Mouse (Mus musculus): ENCODE measurements around the gene Myo5a.
A peak's percentile ranks its signal among the peaks of the same experiment; 100 is the strongest.

The Myo5a gene

DNA sequence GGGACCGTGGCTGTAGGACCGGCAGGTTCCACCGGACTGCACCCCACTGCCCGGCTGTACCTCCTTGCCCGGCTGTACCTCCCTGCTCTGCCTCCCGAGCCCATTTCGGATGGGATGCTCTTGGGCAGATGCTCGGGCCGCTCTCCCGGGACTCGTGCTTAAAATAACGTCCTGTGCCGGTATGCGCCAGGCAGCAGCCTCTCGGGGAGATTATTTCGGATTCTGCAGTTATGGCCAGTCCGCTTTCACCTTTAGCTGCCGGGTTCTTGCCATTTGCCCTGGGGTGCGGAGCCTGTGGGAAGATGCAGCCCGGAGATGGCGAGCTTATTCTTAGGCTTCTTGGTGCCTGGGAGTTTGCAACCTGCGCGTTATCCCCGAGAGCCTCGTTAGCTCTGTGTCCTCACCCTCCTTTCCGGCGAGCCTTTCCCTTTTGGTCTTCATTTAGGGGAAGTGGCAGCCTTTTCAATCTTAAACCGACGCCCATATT lies 934 bp downstream of the Myo5a start:
- peak; percentile 36 for DNase-seq (ENCODE audit: low spot score)

DNA sequence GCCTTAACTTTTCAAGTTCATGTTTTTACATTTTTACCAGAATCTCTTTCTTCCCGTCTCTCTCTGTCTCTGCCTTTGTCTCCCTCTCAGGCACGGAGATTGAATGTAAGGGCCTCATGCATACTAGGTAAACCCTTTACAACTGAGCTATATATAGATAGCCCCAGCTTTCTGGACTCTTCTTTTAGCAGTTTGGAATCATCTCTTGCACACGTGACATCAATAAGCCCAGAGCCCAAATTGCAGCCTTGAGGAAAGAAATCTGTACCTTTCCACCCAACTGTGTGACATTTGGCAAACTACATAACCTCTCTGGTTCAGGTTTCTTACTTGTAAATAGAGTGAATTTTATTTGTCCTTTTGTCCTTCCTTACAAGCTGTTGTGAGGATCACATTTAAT lies 1.5 kb downstream of the Myo5a start:
- no peak for DNase-seq (ENCODE audit: low spot score)

DNA sequence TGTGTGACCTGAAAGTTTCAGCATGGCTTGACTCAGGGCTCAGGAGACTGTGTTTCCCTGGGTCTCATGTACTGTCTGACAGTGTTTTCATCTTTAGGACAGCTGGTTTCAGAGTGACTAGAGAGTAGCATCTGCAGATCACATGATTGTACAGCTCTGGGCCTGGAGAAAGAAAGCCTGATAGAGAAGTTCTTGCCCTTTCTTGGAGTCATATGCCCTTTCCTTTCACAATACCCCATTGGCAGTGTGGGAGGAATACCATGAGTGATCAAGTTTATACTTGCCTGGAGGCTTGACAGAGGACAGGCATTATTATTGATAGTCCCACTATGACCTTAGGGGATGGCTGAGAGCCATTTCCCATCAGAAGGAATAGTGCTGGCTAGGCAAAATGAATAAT lies 6.4 kb downstream of the Myo5a start:
- DNase-seq (ENCODE audit: low spot score) = no peak

DNA sequence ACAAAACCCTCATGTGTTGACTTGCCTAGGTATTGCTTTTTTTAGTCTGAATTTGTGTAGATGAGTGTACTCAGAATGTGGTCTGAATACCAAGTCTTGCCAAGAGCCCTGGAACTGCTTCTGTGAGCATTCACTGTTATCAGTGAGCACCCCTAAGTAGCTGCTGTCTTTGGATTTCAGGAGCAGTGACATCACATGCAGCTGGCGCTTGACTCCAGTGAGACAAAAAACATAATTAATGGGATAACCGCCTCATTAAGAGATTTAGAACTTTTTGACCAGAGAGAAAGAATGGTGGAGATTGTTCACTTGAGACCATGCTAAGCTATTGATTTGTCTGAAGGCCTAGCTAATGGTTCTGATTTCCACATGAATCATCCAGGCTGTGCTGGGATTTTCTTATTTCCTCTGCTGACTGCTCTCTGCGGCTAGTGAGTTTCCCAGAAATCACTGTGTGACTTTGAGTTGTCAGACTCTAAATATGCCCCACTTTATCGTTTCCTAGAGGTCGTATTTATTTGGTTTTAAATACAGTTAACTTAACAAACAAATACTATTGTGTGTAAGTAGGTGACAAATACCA lies 14.5 kb downstream of the Myo5a start:
- DNase-seq (ENCODE audit: low spot score) = no peak

DNA sequence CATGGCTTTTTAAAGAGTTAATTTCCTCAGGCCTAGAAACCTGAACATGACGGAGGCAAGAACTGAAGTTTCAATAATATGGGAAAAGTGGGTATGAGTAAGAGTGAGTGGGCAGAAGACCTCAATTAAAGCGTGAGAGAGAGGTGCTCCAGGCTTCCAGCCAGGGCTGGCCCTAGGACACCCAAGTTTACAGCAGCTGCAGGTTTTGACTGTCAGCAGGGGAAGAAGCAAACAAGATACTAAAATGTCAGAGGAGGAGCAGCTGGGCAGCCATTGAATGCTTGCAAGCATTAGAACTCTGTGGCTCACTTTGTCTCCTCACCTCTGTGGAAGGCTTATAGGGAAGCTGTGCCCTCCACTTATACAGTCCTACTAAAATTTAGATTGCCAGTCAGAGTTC lies 17.0 kb downstream of the Myo5a start:
- no peak for DNase-seq (ENCODE audit: low spot score)

- no peak for DNase-seq (ENCODE audit: low spot score)
Measured at GRCm38 (mm10) chr9:75089285-75089684, 18.5 kb downstream of the Myo5a start.

DNA sequence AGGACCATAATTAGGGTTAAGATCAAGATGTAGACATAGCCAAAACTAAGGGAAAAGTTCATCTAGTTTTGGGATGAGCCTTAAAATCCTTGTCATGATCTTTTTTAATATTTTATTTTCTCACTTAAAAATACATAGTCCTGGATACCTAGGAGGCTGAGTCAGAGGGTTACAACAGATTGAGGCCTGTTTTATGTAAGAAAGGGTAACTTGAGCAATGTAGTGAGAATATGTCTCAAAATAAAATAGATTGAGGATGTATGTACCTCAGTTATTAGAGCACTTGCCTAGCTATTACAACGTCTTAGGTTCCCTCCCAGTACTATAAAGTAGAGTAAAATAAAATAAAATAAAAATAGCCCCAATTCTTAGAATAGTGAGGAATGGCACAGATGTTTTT lies 21.3 kb downstream of the Myo5a start:
- no peak for DNase-seq (ENCODE audit: low spot score)

- no peak for DNase-seq (ENCODE audit: low spot score)
Measured at GRCm38 (mm10) chr9:75094762-75095161, 23.9 kb downstream of the Myo5a start.

DNA sequence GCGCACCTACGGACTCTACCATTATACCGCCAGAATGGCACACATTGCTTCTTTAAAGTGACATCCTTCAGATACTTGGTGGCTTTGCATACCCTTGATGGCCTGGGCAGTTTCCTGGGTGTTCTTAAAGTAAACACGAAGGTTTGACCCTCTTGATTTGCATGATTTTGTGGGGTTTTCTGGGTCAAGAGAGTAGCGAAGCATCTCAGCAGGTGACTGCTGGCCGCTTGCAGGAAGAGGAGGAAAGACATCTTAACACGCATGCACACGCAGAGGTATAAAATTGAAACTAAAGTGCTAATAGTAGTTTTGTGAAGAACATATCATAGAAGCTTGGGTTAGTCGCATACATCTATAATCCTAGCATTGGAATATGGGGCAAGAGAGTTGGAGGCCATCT lies 28.1 kb downstream of the Myo5a start:
- DNase-seq (ENCODE audit: low spot score) = no peak

GRCm38 (mm10) chr9:75100157-75100781 lies 29.5 kb downstream of the Myo5a start:
- DNase-seq (ENCODE audit: low spot score) = no peak

DNA sequence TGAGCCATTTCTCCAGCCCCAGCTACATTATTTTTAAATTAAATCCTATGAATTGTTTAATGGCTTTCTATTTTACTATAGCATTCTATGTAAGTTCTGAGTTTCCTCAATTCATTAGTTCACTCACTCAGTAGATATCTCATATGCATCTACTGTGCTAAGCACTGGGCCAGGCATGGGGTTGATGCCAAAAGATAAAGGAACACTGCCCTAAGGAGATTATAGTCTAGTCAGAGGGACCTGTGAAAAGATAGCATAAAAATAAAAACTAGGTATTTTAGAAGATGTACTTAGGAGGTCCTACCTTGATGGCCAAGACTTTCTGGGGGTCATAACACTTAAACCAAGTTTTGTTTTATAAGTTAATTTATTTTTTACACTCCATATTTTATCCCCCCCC lies 31.3 kb downstream of the Myo5a start:
- no peak for DNase-seq (ENCODE audit: low spot score)

DNA sequence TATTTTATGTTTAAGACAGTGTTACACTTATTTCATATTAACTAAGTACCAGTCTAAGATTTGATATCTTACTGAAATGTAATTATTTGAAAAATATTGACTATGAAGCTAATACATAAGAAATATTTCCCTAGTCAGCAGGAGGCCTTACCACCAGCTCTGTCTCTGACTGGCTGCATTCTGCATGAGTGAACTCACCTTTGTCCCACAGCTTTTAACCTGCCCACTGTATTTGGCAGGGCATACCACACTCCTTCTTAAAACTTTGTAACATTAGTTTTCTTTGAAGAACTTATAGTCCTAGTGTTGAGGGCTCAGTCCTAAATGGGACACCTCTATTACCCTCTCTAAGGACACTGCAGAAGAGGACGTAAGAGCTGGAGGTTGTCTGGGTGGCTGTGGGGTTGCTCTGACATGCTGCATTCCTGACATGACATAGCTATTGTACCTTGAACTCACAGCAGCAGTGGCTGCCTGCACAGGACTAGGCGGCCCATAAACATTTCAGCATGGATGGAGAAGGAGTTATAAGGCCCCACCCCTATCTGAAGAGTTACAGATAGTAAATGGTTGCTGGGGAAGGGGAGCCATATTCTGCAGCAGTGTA lies 45.9 kb downstream of the Myo5a start:
- DNase-seq (ENCODE audit: low spot score) = no peak

DNA sequence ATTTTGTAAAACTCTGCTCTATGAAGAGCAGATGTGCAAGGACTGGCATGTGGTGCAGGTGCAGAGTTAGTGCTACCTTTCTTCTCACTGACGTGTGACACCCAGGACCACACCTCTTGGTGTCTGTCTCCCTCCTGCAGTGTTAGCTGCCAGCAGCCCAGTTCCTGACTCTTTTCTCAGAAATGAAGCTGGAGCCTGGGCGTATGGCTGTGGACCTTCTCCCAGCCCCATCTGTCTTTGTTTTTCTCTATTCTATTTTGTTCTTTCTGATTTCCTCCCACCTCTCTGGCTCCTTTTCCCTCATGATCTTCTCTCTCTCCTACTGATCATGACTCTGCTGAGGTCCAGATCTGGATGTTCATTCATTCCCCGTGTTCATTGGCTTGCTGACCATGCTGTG lies 50.3 kb downstream of the Myo5a start:
- peak; percentile 14 for DNase-seq (ENCODE audit: low spot score)

DNA sequence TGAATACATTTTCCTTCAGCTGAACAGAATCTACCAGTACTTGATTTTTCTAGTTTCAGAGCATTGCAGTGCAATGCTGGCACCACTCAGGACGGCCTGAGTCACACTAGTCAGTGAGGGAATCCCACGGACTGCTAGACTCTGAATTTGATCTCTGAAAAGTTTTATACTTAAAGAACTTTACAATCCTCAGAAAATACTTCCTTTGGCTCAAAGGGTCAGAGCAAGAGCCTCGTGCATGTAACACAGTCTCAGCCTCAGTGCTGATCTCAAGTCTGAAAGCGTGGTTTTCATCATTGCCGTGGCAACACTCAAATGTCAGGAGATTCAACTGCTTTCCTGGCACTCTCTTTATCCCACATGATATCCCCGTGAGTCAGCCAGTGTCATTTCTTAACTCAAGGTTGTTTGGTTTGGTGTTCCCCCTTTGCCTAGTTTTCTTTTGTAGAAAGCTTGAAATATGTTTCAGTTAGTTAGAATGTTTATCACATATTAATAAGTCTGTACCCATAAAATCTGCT lies 53.4 kb downstream of the Myo5a start:
- no peak for DNase-seq (ENCODE audit: low spot score)

- DNase-seq (ENCODE audit: low spot score) = no peak
Measured at GRCm38 (mm10) chr9:75130553-75130952, 59.7 kb downstream of the Myo5a start.

GRCm38 (mm10) chr9:75146911-75147310 lies 76.1 kb downstream of the Myo5a start:
- DNase-seq (ENCODE audit: low spot score) = no peak

DNA sequence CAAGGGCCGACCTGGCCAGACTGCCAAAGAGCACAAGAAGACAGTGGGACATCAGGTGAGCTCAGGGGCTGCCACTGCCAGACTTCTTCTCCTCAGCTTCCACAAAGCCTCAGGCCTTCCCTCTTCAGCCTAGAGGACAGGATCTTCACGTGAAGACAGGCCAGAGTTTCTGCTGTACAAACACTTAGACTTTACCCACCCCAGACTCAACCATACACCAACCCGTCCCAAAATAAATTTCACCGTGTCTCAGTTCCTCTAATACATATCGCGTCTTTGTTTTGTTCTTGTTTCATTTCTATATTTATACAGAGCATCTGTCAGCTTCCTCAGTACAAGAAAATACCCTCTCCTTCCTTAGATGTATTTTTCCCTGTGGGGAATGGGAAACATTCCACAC lies 89.7 kb downstream of the Myo5a start:
- peak; percentile 17 for DNase-seq (ENCODE audit: low spot score)

DNA sequence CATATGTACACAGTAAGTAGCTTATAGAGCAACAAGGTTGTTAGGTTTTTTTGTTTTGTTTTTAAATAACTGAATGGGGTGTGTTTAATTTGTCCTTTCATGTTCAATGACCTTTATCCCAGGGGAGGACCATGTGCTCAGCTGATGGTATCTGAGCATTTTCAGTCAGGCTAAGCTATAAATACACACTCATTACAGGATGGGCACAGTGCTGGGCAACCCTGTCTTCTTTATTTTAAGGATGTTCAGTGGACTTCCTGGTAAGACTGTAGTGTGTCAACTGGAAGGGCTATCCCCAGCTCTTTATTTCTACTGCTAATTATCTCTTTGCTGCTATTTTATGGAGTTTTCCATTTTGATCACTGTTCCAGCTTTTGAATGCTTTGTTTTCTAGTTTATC lies 92.8 kb downstream of the Myo5a start:
- DNase-seq (ENCODE audit: low spot score) = no peak

- DNase-seq (ENCODE audit: low spot score) = no peak
Measured at GRCm38 (mm10) chr9:75171721-75172120, 100.9 kb downstream of the Myo5a start.

DNA sequence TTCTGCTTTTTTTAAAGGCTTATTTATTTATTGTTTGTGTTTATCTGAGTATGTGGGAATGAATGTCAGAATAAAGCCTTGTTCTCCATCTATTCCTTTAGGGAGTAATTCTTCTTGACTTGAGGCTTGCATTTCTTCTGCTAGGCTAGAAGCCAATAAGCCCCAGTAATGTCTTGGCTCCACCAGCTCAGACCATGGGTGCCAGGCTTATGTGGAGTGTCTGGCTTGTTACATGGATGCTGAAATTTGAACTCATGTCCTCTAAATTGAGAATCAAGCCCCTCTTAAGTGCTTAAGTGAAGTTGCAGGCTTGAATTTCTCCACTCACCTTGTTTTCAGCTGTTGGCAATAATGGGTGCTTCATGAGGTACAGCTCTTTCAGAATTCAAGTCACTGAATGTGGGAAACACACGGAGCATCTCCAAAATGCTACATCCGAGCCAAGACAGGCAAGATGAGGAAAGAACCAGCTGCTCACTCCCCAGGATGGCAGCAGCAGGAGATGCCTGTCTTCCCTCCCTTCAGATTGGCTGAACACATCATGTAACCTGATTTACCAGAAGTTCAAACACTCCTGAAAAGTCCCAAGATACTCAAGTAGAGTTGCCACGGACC lies 116.9 kb downstream of the Myo5a start:
- no peak for DNase-seq (ENCODE audit: low spot score)

GRCm38 (mm10) chr9:75193858-75194257 lies 123.0 kb downstream of the Myo5a start:
- no peak for DNase-seq (ENCODE audit: low spot score)

GRCm38 (mm10) chr9:75196335-75196734 lies 125.5 kb downstream of the Myo5a start:
- peak; percentile 44 for DNase-seq (ENCODE audit: low spot score)

DNA sequence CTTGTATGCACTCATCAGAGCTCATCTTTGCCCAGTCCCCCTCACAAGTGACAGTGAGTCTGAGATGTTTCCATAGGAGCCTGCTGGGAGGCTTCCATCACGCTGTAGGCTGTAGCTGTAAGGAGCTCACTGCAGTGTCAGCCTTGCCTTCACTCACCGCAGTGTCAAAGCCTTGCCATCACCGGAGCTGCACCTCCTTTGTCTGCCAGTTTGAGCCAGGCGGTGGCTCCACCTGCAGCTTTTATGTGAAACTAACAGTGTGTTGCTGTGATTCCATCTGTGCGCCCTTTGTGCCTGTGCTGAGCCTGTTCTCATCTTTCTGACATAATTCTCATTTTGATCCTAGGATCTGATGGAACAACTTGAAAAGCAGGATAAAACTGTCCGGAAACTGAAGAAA lies 126.5 kb downstream of the Myo5a start:
- DNase-seq (ENCODE audit: low spot score) = peak; percentile 42
